Mouse (Mus musculus) cortical plate, adult 2 months (tissue): ENCODE measurements around the gene Bhlha15.

Source experiments
- CTCF ChIP-seq: fragments of 200-500 bp; IDR thresholded peaks from 2 replicates; pipeline ENCODE4 v1.5.1; 2011; ENCODE audit warnings: mild to moderate bottlenecking, control low read depth, low read length; ENCODE audit not compliant: insufficient read depth; ENCODE audit errors: extremely low read depth
- POLR2A ChIP-seq: fragments of 200-500 bp; IDR thresholded peaks from 2 replicates; pipeline ENCODE4 v1.6.1; 2011; ENCODE audit warnings: mild to moderate bottlenecking, low read length, control low read depth; ENCODE audit not compliant: insufficient read depth; ENCODE audit errors: extremely low read depth

DNA sequence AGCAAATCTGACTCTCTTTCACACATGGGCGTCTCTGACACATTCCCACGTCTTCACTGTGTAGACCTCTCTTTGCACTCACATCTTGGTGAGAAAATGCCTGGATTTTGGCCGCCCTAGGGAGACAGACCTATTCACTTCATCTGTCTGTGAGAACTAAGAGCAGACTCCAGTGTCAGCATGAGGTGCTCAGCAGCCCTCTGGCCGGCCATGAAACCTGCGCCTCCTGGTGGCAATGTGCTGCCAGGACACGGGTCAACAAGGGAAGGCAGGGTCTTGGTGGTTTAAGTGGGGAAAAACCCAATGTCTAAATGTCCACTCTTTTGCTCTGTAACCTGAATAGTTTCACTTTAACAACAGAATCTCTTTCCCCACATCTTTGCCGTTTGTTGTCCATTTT, 24.4 kb downstream of the Bhlha15 start:
- TF ChIP-seq CTCF (peak; percentile 77), POLR2A (no peak)
